Mouse (Mus musculus) cortical plate, adult 2 months (tissue): ENCODE results near the gene Siae. TPM values are rescaled to one million over a fixed set of nuclear protein-coding genes. Genes with fewer than 3 reads are reported as not detected.

Experiments used
- H3K27ac ChIP-seq: fragments of 200-500 bp; 2 replicates; pipeline ENCODE4 v1.5.1; 2012; ENCODE audit warnings: low read length, control low read depth, inconsistent platforms; ENCODE audit not compliant: insufficient read depth
- H3K4me1 ChIP-seq: fragments of 200-500 bp; 2 replicates; pipeline ENCODE4 v1.6.1; 2011; ENCODE audit warnings: low read length; ENCODE audit not compliant: control insufficient read depth, insufficient read depth
- H3K4me3 ChIP-seq: fragments of 200-500 bp; 2 replicates; pipeline ENCODE4 v1.5.1; 2011; ENCODE audit warnings: mild to moderate bottlenecking, low read length, control low read depth; ENCODE audit not compliant: insufficient read depth
- CTCF ChIP-seq: fragments of 200-500 bp; IDR thresholded peaks from 2 replicates; pipeline ENCODE4 v1.5.1; 2011; ENCODE audit warnings: mild to moderate bottlenecking, control low read depth, low read length; ENCODE audit not compliant: insufficient read depth; ENCODE audit errors: extremely low read depth
- POLR2A ChIP-seq: fragments of 200-500 bp; IDR thresholded peaks from 2 replicates; pipeline ENCODE4 v1.6.1; 2011; ENCODE audit warnings: mild to moderate bottlenecking, low read length, control low read depth; ENCODE audit not compliant: insufficient read depth; ENCODE audit errors: extremely low read depth
- polyA plus RNA-seq: library from polyadenylated mRNA; depleted of rRNA; stranded (reverse); fragments of >200 nt; gene quantifications from 2 replicates; pipeline ENCODE4 v1.2.3, GENCODE M21; 2012

The Siae gene
- polyA plus RNA-seq, 1 experiment: 22.2 TPM

- Histone ChIP-seq H3K4me1 (peaks cover 5% of the 10 kb centered on the region), H3K4me3 (no peak overlapping the region)
- TF ChIP-seq CTCF (no peak), POLR2A (peak; percentile 36; the same call in 1 of the 2 replicates)
Measured at GRCm38 (mm10) chr9:37540701-37541575, 14.6 kb upstream of the Siae start.

DNA sequence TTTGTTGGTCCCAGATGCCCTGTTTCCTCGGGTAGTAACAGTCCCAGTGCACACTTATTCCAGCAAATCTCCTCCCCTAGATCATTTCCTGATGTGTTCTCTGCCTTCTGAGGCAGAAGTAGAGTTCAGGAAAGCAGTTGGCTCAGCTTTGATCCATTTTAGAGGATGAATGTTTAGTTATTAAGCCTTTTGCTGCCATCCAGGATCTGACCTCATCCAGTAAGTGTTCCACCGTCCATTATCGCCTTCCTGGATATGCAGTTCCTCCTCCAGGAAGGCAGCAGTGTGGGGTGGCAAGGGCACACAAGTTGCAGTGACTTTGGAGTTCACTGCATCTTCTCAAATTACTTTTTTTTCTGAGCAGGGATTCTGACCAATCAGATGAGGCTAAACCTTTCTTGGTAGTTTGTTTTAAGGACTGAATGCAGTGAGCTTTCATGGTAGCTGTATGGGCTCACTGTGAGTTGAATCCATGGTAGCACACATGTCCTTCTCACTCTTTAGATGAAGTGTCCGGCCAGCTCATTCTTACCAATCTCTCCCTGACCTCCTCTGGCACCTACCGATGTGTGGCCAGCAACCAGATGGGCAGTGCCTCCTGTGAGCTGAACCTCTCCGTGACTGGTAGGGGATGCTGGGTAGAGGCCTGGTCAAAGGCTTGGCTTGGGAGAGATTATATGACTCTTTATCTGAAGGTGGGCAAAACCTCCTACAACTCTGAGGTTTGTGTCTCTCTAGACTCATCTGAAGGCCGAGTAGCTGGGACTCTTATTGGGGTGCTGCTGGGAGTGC is 13.5 kb upstream of the Siae start:
- Histone ChIP-seq H3K4me3 (no peak overlapping the region), H3K27ac (no peak overlapping the region), H3K4me1 (peaks cover 5% of the 10 kb centered on the region)
- TF ChIP-seq CTCF (no peak), POLR2A (peak; percentile 35)

More at GRCm38 (mm10) chr9:37540701-37541575, 14.6 kb upstream of the Siae start:
- no peak overlapping the region for H3K27ac ChIP-seq

GRCm38 (mm10) chr9:37543869-37544440 is 11.5 kb upstream of the Siae start:
- Histone ChIP-seq H3K4me3 (no peak overlapping the region), H3K4me1 (peaks cover 4% of the 10 kb centered on the region), H3K27ac (no peak overlapping the region)
- no peak for TF ChIP-seq CTCF
- no peak for TF ChIP-seq POLR2A

DNA sequence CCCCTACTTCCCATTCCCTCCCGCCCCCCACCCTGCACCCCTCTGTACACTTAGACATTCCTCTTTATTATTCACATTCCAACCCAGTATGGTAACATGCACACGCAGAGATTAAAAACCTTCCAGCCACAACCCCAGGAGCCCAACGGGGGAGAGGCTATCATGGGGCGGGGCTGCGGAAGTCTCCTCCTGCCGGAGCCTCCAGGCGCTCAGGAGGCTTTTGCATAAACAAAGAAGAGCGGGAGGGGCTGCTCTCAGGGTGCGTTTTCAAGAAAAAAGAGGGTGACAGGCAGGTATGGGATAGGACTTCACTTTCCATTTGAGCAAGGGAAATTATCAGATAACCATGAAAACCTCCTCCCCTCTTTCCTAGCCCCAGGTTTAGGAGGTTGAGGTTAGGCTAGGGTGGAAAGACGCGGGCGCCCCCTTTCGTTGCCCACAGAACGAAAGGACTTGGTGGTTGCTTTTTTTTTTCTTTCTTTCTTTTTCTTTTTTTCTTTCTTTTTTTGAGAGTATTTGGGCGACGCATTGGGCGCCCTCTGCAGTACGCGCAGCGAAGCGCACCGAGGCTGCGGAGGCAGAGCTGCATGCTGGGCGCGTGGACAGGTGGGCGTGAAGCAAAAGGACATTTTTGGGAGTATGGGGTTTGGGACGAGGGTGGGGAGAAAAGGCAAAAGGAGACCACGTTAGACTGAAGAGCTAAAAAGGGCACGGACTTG is 10.9 kb upstream of the Siae start:
- Histone ChIP-seq H3K27ac (no peak overlapping the region), H3K4me3 (no peak overlapping the region; the same call in 1 of the 2 replicates), H3K4me1 (peaks cover 4% of the 10 kb centered on the region)
- TF ChIP-seq CTCF (peak; percentile 65), POLR2A (no peak)

DNA sequence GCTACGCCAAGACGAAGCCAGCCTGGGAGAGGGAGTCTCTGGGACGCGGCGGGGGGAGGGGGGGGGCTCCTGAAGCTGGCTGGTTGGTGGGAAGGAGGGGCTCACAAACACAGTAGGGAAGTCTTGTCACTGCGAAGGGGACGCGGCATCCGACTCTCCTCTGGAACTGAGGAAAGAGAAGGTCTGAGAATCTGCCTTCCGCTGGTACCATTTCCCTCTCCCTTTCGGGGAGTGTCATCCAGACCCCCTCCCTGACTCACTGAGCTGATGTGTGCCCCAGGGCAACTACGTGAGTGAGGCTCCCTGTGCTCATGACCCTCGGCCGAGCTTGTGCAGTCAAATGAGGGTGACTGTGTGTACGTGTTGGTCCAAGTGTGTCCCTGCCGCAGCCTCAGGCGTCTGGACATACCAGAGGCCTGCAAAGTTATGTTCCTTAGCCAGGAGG is 10.3 kb upstream of the Siae start:
- peak overlapping the region; percentile 21; the same call in 1 of the 2 replicates for H3K27ac ChIP-seq
- H3K4me3 ChIP-seq: no peak overlapping the region; the same call in 1 of the 2 replicates
- TF ChIP-seq POLR2A (no peak), CTCF (no peak)

GRCm38 (mm10) chr9:37545847-37546452 is 9.5 kb upstream of the Siae start:
- H3K27ac ChIP-seq: 0 out of 2 replicates have a peak overlapping the region, but pooled peaks have one; percentile 21
- no peak overlapping the region; the same call in none of the 2 replicates for H3K4me3 ChIP-seq
- H3K4me1 ChIP-seq: peaks cover 4% of the 10 kb centered on the region
- TF ChIP-seq POLR2A (no peak), CTCF (no peak)

More for the DNA sequence above, 10.3 kb upstream of the Siae start:
- H3K4me1 ChIP-seq: peaks cover 4% of the 10 kb centered on the region

DNA sequence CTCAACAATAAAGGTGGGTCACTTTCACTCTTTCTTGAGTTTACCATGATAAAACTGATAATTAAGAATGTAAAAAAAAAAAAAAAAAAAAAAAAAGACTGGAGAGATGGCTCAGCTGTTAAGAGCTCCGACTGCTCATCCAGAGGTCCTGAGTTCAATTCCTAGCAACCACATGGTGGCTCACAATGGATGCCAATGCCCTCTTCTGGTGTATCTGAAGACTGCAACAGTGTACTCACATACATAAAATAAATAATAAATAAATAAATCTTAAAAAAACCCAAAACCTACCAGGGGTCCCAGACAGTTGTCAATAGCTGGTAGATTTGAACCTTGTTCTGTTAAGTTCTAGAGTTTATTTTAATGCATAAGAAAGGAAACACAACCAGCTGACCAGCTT is 8.6 kb upstream of the Siae start:
- H3K4me1 ChIP-seq: peaks cover 4% of the 10 kb centered on the region
- no peak overlapping the region for H3K4me3 ChIP-seq
- H3K27ac ChIP-seq: no peak overlapping the region
- TF ChIP-seq POLR2A (no peak), CTCF (0 out of 2 replicates have a peak, but pooled peaks have one; percentile 7)

DNA sequence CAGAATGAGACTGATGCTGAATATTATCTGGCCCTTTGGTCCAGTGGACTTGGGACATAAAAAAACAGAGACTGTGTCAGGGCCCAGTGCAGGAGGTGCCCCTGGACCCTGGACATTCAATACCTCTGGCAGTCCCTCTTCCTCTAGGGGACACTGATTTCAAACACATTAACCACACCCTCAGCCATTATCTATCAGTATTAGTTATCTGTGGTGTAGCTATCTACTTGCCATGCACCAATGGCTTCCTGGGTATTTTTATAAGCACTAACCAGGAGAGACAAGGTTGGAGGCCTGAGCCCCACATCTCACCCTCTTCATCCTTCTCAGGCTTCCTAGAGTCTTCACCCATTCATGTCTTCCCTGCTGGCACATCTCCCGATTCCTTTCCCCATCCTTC is 5.1 kb upstream of the Siae start:
- Histone ChIP-seq H3K4me3 (peak overlapping the region; percentile 100), H3K27ac (peak overlapping the region; percentile 72), H3K4me1 (peaks cover 6% of the 10 kb centered on the region)
- TF ChIP-seq POLR2A (no peak), CTCF (no peak)
